In the genomic region with DNA sequence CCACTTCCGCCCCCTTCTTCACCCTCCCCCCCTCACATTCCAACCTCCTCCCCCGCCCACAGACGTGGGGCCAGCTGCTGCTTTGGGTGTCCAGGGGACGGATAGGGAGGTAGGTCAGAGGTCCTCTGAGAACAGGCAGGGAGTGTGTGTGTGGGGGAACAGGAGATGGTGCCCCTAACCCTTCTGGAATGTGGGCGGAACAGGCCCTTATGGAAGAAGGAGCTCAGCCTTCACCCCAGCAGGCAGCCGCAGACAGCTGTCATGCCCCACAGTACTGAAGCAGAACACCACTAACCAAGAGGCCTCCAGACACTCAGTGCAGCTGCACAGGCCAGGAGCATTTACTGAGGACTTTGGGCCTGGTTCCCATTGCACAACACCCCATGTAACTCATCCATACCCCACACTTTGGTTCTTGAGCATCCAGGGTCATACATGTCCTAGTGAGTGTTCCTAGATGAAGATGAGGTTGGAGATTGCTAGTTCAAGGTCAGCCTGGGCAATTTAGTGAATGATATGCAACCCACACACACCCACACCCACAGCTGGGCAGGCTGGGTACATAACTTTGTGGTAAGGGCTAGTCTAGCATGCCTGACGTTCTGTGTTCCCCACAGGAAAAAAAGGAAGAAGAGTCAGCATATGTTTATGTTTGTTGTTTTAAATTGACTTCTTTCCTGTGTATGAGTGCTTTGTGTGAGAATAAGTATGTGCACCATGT, we compare ENCODE assay signal across 8 mouse cellular contexts. TPM values are rescaled to one million over a fixed set of nuclear protein-coding genes. Genes with fewer than 3 reads are reported as not detected.
DNase-seq lines count a peak whose midpoint lies in the region; ATAC-seq lines count a peak whose summit lies in the region.

No protein-coding gene starts in this region.

- H3K4me1 ChIP-seq in brown adipose tissue, adult 24 weeks (ENCODE audit: control insufficient read depth, insufficient read depth, insufficient read length, low read length), result peaks cover 32% of the 10 kb centered on the region
- H3K4me1 ChIP-seq in limb, embryonic 11.5 days (ENCODE audit: control insufficient read depth, insufficient read depth, low read length), result peaks cover 62% of the 10 kb centered on the region

- H3K4me3 ChIP-seq in brown adipose tissue, adult 24 weeks (ENCODE audit: insufficient read depth, low read depth, low read length), result no peak overlapping the region
- peak overlapping the region; percentile 29; the same call in 1 of the 2 replicates for H3K4me3 ChIP-seq in limb, embryonic 11.5 days (ENCODE audit: low read depth, low read length)

- H3K36me3 ChIP-seq in limb, embryonic 11.5 days (ENCODE audit: control insufficient read depth, insufficient read depth, low read length), result peaks cover 9% of the 10 kb centered on the region

- intact Hi-C loops in heart, postnatal 25 days (cut with DNase I), result no loop called here

- peak overlapping the region; percentile 72 for H3K4me2 ChIP-seq in limb, embryonic 11.5 days (ENCODE audit: low read depth, severe bottlenecking)

- H3K9ac ChIP-seq in limb, embryonic 11.5 days (ENCODE audit: low read length), result peak overlapping the region; percentile 47; the same call in 1 of the 2 replicates

- no peaks in the 10 kb centered on the region for H3K9me3 ChIP-seq in limb, embryonic 11.5 days (ENCODE audit: control insufficient read depth, low read length)

- DNase-seq in heart, adult 11 months, result peak; percentile 98
- DNase-seq in heart, adult 8-10 months (ENCODE audit: low spot score), result no peak
- peak; percentile 36 for DNase-seq in heart, postnatal 25 days (ENCODE audit: low spot score)
- peak; percentile 65 for DNase-seq in limb, embryonic 11.5 days (ENCODE audit: low spot score)
- DNase-seq in neural tube, embryonic 10.5 days (ENCODE audit: extremely low spot score, low spot score), result peak; percentile 68
- DNase-seq in cerebellum, postnatal 25 days, result no peak
- no peak for DNase-seq in right cerebral cortex, postnatal 25 days

- H3K27me3 ChIP-seq in limb, embryonic 11.5 days (ENCODE audit: control insufficient read depth, insufficient read depth, low read length), result no peaks in the 10 kb centered on the region

- WGBS in limb, embryonic 11.5 days, result 9% methylated on average over 7 of the region's 7 CpGs

- H3K27ac ChIP-seq in brown adipose tissue, adult 24 weeks (replicated peaks; ENCODE audit: low read depth, low read length), result peak overlapping the region; percentile 73
- peak overlapping the region; percentile 83 for H3K27ac ChIP-seq in limb, embryonic 11.5 days (replicated peaks; ENCODE audit: low read depth, low read length)

- no peak for ATAC-seq in limb, embryonic 11.5 days (ENCODE audit: insufficient number of reproducible peaks, low FRiP score, low TSS enrichment, low read depth)

RNA-seq across cellular contexts. Expression of gene Cirbp, which starts 4.1 kb away (rescaled TPM):
- 10 to 100 TPM; 34.7 to 69.7 (median 51.6) TPM for total RNA-seq in heart, adult 8-10 months (2022)
- polyA plus RNA-seq in brown adipose tissue, adult 24 weeks (2012; ENCODE audit: insufficient read depth, insufficient read length, missing spikeins), result 15.1 and 27.5 TPM in 2 replicates
- 10 to 100 TPM; 31.7 to 43.1 TPM for total RNA-seq in heart, postnatal 25 days (2021)
- polyA plus RNA-seq in limb, embryonic 11.5 days (2014; fragmentation: Nextera tagmentation; extraction: Ambion mirVana), result 67.9 and 68.1 TPM in 2 replicates

RNA-seq across cellular contexts. Expression of gene 1600002K03Rik, which starts 11.1 kb away (rescaled TPM):
- 1 to 10 TPM; 4.9 to 7.7 (median 5.9) TPM for total RNA-seq in heart, adult 8-10 months (2022)
- polyA plus RNA-seq in brown adipose tissue, adult 24 weeks (2012; ENCODE audit: insufficient read depth, insufficient read length, missing spikeins), result 10.9 and 14.9 TPM in 2 replicates
- 1 to 10 TPM; 4.2 to 5.2 TPM for total RNA-seq in heart, postnatal 25 days (2021)
- 5.9 and 7.2 TPM in 2 replicates for polyA plus RNA-seq in limb, embryonic 11.5 days (2014; fragmentation: Nextera tagmentation; extraction: Ambion mirVana)

RNA-seq across cellular contexts. Expression of gene Midn, which starts 13.6 kb away (rescaled TPM):
- 100 to 1,000 TPM in 1 of 4 experiments, 10 to 100 TPM in 3; 83.9 to 111 (median 91.0) TPM for total RNA-seq in heart, adult 8-10 months (2022)
- polyA plus RNA-seq in brown adipose tissue, adult 24 weeks (2012; ENCODE audit: insufficient read depth, insufficient read length, missing spikeins), result 25.5 and 31.6 TPM in 2 replicates
- 100 to 1,000 TPM in 1 of 2 experiments, 10 to 100 TPM in 1; 92.1 to 120 TPM for total RNA-seq in heart, postnatal 25 days (2021)
- 59.3 and 60.9 TPM in 2 replicates for polyA plus RNA-seq in limb, embryonic 11.5 days (2014; fragmentation: Nextera tagmentation; extraction: Ambion mirVana)

RNA-seq across cellular contexts. Expression of gene Efna2, which starts 17.6 kb away (rescaled TPM):
- 1 to 10 TPM in 3 of 4 experiments, under 1 TPM in 1; 0.78 to 1.2 (median 1.1) TPM for total RNA-seq in heart, adult 8-10 months (2022)
- polyA plus RNA-seq in brown adipose tissue, adult 24 weeks (2012; ENCODE audit: insufficient read depth, insufficient read length, missing spikeins), result 1.0 and 1.1 TPM in 2 replicates
- 1 to 10 TPM in 1 of 2 experiments, under 1 TPM in 1; 0.91 to 1.1 TPM for total RNA-seq in heart, postnatal 25 days (2021)
- polyA plus RNA-seq in limb, embryonic 11.5 days (2014; fragmentation: Nextera tagmentation; extraction: Ambion mirVana), result 51.3 and 54.8 TPM in 2 replicates

RNA-seq across cellular contexts. Expression of gene Cbarp, which starts 21.0 kb away (rescaled TPM):
- 1 to 10 TPM; 3.8 to 6.1 (median 4.6) TPM for total RNA-seq in heart, adult 8-10 months (2022)
- polyA plus RNA-seq in brown adipose tissue, adult 24 weeks (2012; ENCODE audit: insufficient read depth, insufficient read length, missing spikeins), result 1.1 and 1.5 TPM in 2 replicates
- 1 to 10 TPM; 2.4 to 3.1 TPM for total RNA-seq in heart, postnatal 25 days (2021)
- 4.7 and 6.5 TPM in 2 replicates for polyA plus RNA-seq in limb, embryonic 11.5 days (2014; fragmentation: Nextera tagmentation; extraction: Ambion mirVana)

Comparison
In these comparisons a context has a peak if more than half of its experiments do, and no peak if none do; other contexts are left out.
1. DNase-seq: peak in heart, adult 11 months (single experiment), heart, postnatal 25 days (single experiment), limb, embryonic 11.5 days (single experiment) and neural tube, embryonic 10.5 days (single experiment); none in heart, adult 8-10 months (single experiment), cerebellum, postnatal 25 days (0 of 2) and right cerebral cortex, postnatal 25 days (single experiment).